Mouse (Mus musculus): Measurements from ENCODE around the gene Hoxd13. TPM values are rescaled to one million over a fixed set of nuclear protein-coding genes. Genes with fewer than 3 reads are reported as not detected.

Hoxd13 gene
- polyA plus RNA-seq, 1 experiment from 2014 or later = not detected

- Histone ChIP-seq H3K9ac (replicated peaks; ENCODE audit: low read depth, low read length) (no peak overlapping the region), H3K4me1 (ENCODE audit: control insufficient read depth, insufficient read depth, low read length) (no peaks in the 10 kb centered on the region), H3K36me3 (ENCODE audit: control insufficient read depth, insufficient read depth, low read length) (no peaks in the 10 kb centered on the region), H3K27me3 (ENCODE audit: control insufficient read depth, insufficient read depth, low read length) (peaks cover 91% of the 10 kb centered on the region), H3K27ac (ENCODE audit: low read length) (no peak overlapping the region), H3K4me3 (ENCODE audit: low read depth, low read length) (no peak overlapping the region), H3K9me3 (ENCODE audit: control insufficient read depth, low read depth, low read length) (no peaks in the 10 kb centered on the region), H3K4me2 (replicated peaks; ENCODE audit: low read depth, low read length) (no peak overlapping the region)
- ATAC-seq (ENCODE audit: insufficient number of reproducible peaks, insufficient read depth, low FRiP score, low read depth) = no peak
- WGBS = 2% methylated on average over 21 of the region's 21 CpGs
These were observed 12.7 kb downstream of the Hoxd13 start for GRCm38 (mm10) chr2:74680561-74681398.

- WGBS = under 1% methylated on average over 65 of the region's 78 CpGs
- Histone ChIP-seq H3K9ac (replicated peaks; ENCODE audit: low read depth, low read length) (no peak overlapping the region), H3K4me2 (replicated peaks; ENCODE audit: low read depth, low read length) (peak overlapping the region; percentile 23; the same call in 1 of the 2 replicates), H3K4me1 (ENCODE audit: control insufficient read depth, insufficient read depth, low read length) (no peaks in the 10 kb centered on the region), H3K27ac (ENCODE audit: low read length) (no peak overlapping the region), H3K36me3 (ENCODE audit: control insufficient read depth, insufficient read depth, low read length) (no peaks in the 10 kb centered on the region), H3K9me3 (ENCODE audit: control insufficient read depth, low read depth, low read length) (no peaks in the 10 kb centered on the region), H3K27me3 (ENCODE audit: control insufficient read depth, insufficient read depth, low read length) (peaks cover 89% of the 10 kb centered on the region), H3K4me3 (ENCODE audit: low read depth, low read length) (peak overlapping the region; percentile 11)
- 0 out of 2 replicates have a peak, but pooled peaks have one; percentile 15 for ATAC-seq (ENCODE audit: insufficient number of reproducible peaks, insufficient read depth, low FRiP score, low read depth)
These were observed 13.8 kb downstream of the Hoxd13 start for GRCm38 (mm10) chr2:74681594-74682531.

GRCm38 (mm10) chr2:74682796-74683195 lies 14.7 kb downstream of the Hoxd13 start:
- Histone ChIP-seq H3K9ac (replicated peaks; ENCODE audit: low read depth, low read length) (no peak overlapping the region), H3K27me3 (ENCODE audit: control insufficient read depth, insufficient read depth, low read length) (peaks cover 90% of the 10 kb centered on the region), H3K4me2 (replicated peaks; ENCODE audit: low read depth, low read length) (peak overlapping the region; percentile 23; the same call in 1 of the 2 replicates), H3K4me1 (ENCODE audit: control insufficient read depth, insufficient read depth, low read length) (no peaks in the 10 kb centered on the region), H3K9me3 (ENCODE audit: control insufficient read depth, low read depth, low read length) (no peaks in the 10 kb centered on the region), H3K27ac (ENCODE audit: low read length) (no peak overlapping the region), H3K4me3 (ENCODE audit: low read depth, low read length) (peak overlapping the region; percentile 11), H3K36me3 (ENCODE audit: control insufficient read depth, insufficient read depth, low read length) (no peaks in the 10 kb centered on the region)
- WGBS = 0% methylated on average over 50 of the region's 51 CpGs
- no peak for ATAC-seq (ENCODE audit: insufficient number of reproducible peaks, insufficient read depth, low FRiP score, low read depth)

- WGBS = 3% methylated on average over 18 of the region's 18 CpGs
- no peak overlapping the region for H3K4me3 ChIP-seq (ENCODE audit: low read depth, low read length)
- H3K27ac ChIP-seq (ENCODE audit: low read length) = no peak overlapping the region
- H3K4me1 ChIP-seq (ENCODE audit: control insufficient read depth, insufficient read depth, low read length) = no peaks in the 10 kb centered on the region
- no peaks in the 10 kb centered on the region for H3K36me3 ChIP-seq (ENCODE audit: control insufficient read depth, insufficient read depth, low read length)
- ATAC-seq (ENCODE audit: insufficient number of reproducible peaks, insufficient read depth, low FRiP score, low read depth) = no peak
- H3K9me3 ChIP-seq (ENCODE audit: control insufficient read depth, low read depth, low read length) = no peaks in the 10 kb centered on the region
- H3K4me2 ChIP-seq (replicated peaks; ENCODE audit: low read depth, low read length) = no peak overlapping the region
- peaks cover 89% of the 10 kb centered on the region for H3K27me3 ChIP-seq (ENCODE audit: control insufficient read depth, insufficient read depth, low read length)
- H3K9ac ChIP-seq (replicated peaks; ENCODE audit: low read depth, low read length) = no peak overlapping the region
These were observed 15.4 kb downstream of the Hoxd13 start for GRCm38 (mm10) chr2:74683471-74683951.

- H3K27me3 ChIP-seq (ENCODE audit: control insufficient read depth, insufficient read depth, low read length) = peaks cover 85% of the 10 kb centered on the region
- WGBS = 1% methylated on average over 12 of the region's 12 CpGs
- no peak overlapping the region for H3K27ac ChIP-seq (ENCODE audit: low read length)
- H3K4me2 ChIP-seq (replicated peaks; ENCODE audit: low read depth, low read length) = no peak overlapping the region
- no peaks in the 10 kb centered on the region for H3K36me3 ChIP-seq (ENCODE audit: control insufficient read depth, insufficient read depth, low read length)
- H3K4me1 ChIP-seq (ENCODE audit: control insufficient read depth, insufficient read depth, low read length) = no peaks in the 10 kb centered on the region
- ATAC-seq (ENCODE audit: insufficient number of reproducible peaks, insufficient read depth, low FRiP score, low read depth) = no peak
- H3K9me3 ChIP-seq (ENCODE audit: control insufficient read depth, low read depth, low read length) = no peaks in the 10 kb centered on the region
- H3K9ac ChIP-seq (replicated peaks; ENCODE audit: low read depth, low read length) = no peak overlapping the region
- no peak overlapping the region for H3K4me3 ChIP-seq (ENCODE audit: low read depth, low read length)
These were observed 16.0 kb downstream of the Hoxd13 start for GRCm38 (mm10) chr2:74684106-74684505.

- 7% methylated on average over 4 of the region's 4 CpGs for WGBS
- H3K9me3 ChIP-seq (ENCODE audit: control insufficient read depth, low read depth, low read length) = no peaks in the 10 kb centered on the region
- no peaks in the 10 kb centered on the region for H3K36me3 ChIP-seq (ENCODE audit: control insufficient read depth, insufficient read depth, low read length)
- no peak overlapping the region for H3K27ac ChIP-seq (ENCODE audit: low read length)
- H3K27me3 ChIP-seq (ENCODE audit: control insufficient read depth, insufficient read depth, low read length) = peaks cover 85% of the 10 kb centered on the region
- H3K4me3 ChIP-seq (ENCODE audit: low read depth, low read length) = no peak overlapping the region
- H3K4me1 ChIP-seq (ENCODE audit: control insufficient read depth, insufficient read depth, low read length) = no peaks in the 10 kb centered on the region
- H3K4me2 ChIP-seq (replicated peaks; ENCODE audit: low read depth, low read length) = no peak overlapping the region
- no peak for ATAC-seq (ENCODE audit: insufficient number of reproducible peaks, insufficient read depth, low FRiP score, low read depth)
- H3K9ac ChIP-seq (replicated peaks; ENCODE audit: low read depth, low read length) = no peak overlapping the region
These were observed 17.0 kb downstream of the Hoxd13 start for GRCm38 (mm10) chr2:74685059-74685603.

- 8% methylated on average over 17 of the region's 17 CpGs for WGBS
- H3K4me3 ChIP-seq (ENCODE audit: low read depth, low read length) = no peak overlapping the region
These were observed 18.3 kb downstream of the Hoxd13 start for GRCm38 (mm10) chr2:74686301-74686987.

More at GRCm38 (mm10) chr2:74686301-74686987, 18.3 kb downstream of the Hoxd13 start:
- Histone ChIP-seq H3K36me3 (ENCODE audit: control insufficient read depth, insufficient read depth, low read length) (no peaks in the 10 kb centered on the region), H3K4me2 (replicated peaks; ENCODE audit: low read depth, low read length) (no peak overlapping the region), H3K27ac (ENCODE audit: low read length) (no peak overlapping the region), H3K4me1 (ENCODE audit: control insufficient read depth, insufficient read depth, low read length) (no peaks in the 10 kb centered on the region), H3K27me3 (ENCODE audit: control insufficient read depth, insufficient read depth, low read length) (peaks cover 79% of the 10 kb centered on the region), H3K9me3 (ENCODE audit: control insufficient read depth, low read depth, low read length) (no peaks in the 10 kb centered on the region), H3K9ac (replicated peaks; ENCODE audit: low read depth, low read length) (no peak overlapping the region)
- ATAC-seq (ENCODE audit: insufficient number of reproducible peaks, insufficient read depth, low FRiP score, low read depth) = no peak

Measured in stomach, embryonic 14.5 days (tissue).